Mouse (Mus musculus) cerebellum, adult 2 months (tissue): ENCODE results near the gene Dnmbp. TPM values are rescaled to one million over a fixed set of nuclear protein-coding genes. Genes with fewer than 3 reads are reported as not detected.

Experiments
- DNase-seq, 2 experiments: peaks; one replicate each; pipeline ENCODE4 v3.0.0; 2021
- H3K27ac ChIP-seq: fragments of 200-500 bp; 2 replicates; pipeline ENCODE4 v1.5.1; 2012; ENCODE audit warnings: low read length, control low read depth, inconsistent platforms; ENCODE audit not compliant: insufficient read depth
- H3K27me3 ChIP-seq: fragments of 200-500 bp; 2 replicates; pipeline ENCODE4 v1.6.1; 2012; ENCODE audit warnings: inconsistent platforms, mild to moderate bottlenecking, low read length, moderate library complexity; ENCODE audit not compliant: control insufficient read depth, insufficient read depth
- H3K4me1 ChIP-seq: fragments of 200-500 bp; 2 replicates; pipeline ENCODE4 v1.6.1; 2011; ENCODE audit warnings: low read length; ENCODE audit not compliant: control insufficient read depth, insufficient read depth
- H3K4me3 ChIP-seq: fragments of 200-500 bp; replicated peaks from 2 replicates; pipeline ENCODE3; 2011; ENCODE audit warnings: mild to moderate bottlenecking, low read depth, low read length, control low read depth; ENCODE audit not compliant: insufficient read depth
- CTCF ChIP-seq: fragments of 200-500 bp; IDR thresholded peaks from 2 replicates; pipeline ENCODE4 v1.5.1; 2011; ENCODE audit warnings: low read depth, mild to moderate bottlenecking, control low read depth, low read length, moderate library complexity, borderline replicate concordance; ENCODE audit not compliant: insufficient read depth
- POLR2A ChIP-seq: fragments of 200-500 bp; IDR thresholded peaks from 2 replicates; pipeline ENCODE4 v1.6.1; 2011; ENCODE audit warnings: low read length, control low read depth, borderline replicate concordance; ENCODE audit not compliant: insufficient read depth
- WGBS: fragments of 180-500 bp; shearing (Covaris S2); methylation state at CpG from one replicate; pipeline ENCODE4 v1.1.7; 2018; 5-methylcytosine and 5-hydroxymethylcytosine counted together
- polyA plus RNA-seq: library from polyadenylated mRNA; depleted of rRNA; stranded (reverse); fragments of >200 nt; gene quantifications from 2 replicates; pipeline ENCODE4 v1.2.3, GENCODE M21; 2012

The Dnmbp gene
- polyA plus RNA-seq, 1 experiment, result 13.3 TPM

DNA sequence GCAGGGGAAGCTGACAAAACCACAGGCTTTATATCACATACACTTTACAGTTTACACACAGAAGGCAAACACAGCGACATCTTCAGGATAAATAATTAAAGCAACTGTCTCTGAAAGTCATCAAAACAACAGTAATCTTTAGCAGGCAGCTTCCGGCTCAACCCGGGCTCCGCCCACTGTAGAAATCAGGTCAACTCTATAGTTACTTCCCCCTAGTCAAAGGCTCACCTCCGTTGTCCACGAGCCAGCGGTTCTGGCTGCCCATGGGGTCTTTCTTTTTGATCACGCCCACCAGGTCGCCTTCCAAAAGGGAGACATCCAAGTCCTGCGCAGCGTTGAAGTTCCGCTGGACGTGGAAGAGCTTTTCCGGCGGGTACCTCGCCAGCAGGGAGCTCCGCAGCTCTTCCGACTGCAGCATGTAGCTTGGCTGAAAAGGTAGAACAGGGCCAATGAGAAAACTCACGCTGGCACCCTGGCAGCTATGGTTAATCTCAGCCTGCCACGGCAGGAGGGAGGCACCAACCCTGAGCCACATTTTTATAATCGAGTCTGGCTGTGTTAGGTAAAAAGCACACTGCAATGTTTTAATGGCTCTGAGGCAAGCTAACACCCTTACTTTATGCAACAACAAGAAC lies 87.9 kb downstream of the Dnmbp start:
- Histone ChIP-seq H3K27ac (0 out of 2 replicates have a peak overlapping the region, but pooled peaks have one; percentile 44), H3K4me3 (peak overlapping the region; percentile 35), H3K27me3 (no peaks in the 10 kb centered on the region), H3K4me1 (peaks cover 2% of the 10 kb centered on the region)
- TF ChIP-seq CTCF, result peak; percentile 12; the same call in 1 of the 2 replicates
- no peak for TF ChIP-seq POLR2A
- DNase-seq, result peak; percentile 50 to 65
- WGBS, result 25% methylated on average over 21 of the region's 21 CpGs

DNA sequence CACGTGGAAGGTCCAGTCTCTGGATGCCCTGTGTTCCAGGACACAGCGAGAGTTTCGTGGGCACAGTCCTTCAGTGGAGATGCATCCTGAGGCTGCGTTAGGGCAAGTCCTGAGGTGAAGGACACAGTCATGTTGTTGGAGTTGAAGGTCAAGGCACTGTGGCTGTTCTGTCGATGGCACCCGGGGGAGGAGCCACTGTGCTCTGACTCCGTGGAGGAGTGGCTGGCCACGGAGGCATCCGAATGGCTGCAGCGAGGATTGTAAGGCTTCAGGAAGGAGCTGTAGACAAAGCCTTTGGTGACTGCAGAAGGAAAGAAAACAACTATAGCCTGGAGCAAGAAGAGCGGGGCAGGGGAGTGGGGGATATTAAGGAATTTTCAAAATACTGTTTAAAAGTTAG lies 90.0 kb downstream of the Dnmbp start:
- WGBS, result 57% methylated on average over 11 of the region's 11 CpGs
- H3K4me3 ChIP-seq, result no peak overlapping the region
- TF ChIP-seq CTCF, result no peak
- no peak for TF ChIP-seq POLR2A
- H3K4me1 ChIP-seq, result peaks cover 2% of the 10 kb centered on the region
- no peaks in the 10 kb centered on the region for H3K27me3 ChIP-seq
- DNase-seq, result no peak
- H3K27ac ChIP-seq, result no peak overlapping the region

GRCm38 (mm10) chr19:43847966-43848365 lies 92.0 kb downstream of the Dnmbp start:
- TF ChIP-seq POLR2A, result no peak
- TF ChIP-seq CTCF, result no peak
- DNase-seq, result no peak
- Histone ChIP-seq H3K4me3 (no peak overlapping the region), H3K27me3 (no peaks in the 10 kb centered on the region), H3K4me1 (peaks cover 2% of the 10 kb centered on the region), H3K27ac (no peak overlapping the region)
- 95% methylated on average over 15 of the region's 15 CpGs for WGBS

DNA sequence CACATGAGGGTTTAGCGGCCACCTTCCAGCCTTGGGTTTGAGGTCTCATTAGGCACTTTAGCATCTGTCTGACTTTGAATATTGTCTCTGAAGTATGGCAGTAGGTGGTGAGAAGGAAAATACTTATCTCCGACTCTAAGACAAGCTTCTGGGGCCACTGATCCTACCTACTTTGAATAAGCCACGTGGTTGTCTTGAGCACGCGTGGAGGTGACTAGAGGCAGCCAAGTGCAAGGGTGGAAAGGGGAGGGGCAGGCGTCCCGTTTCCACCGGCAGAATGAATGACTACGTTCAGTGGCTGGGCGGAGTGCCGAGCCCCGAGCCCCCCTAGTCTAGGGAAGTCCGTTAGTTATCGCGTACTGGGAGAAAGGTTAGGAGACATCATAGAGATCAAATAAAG lies 92.9 kb downstream of the Dnmbp start:
- no peak for TF ChIP-seq CTCF
- no peak for TF ChIP-seq POLR2A
- H3K27ac ChIP-seq, result no peak overlapping the region
- H3K4me1 ChIP-seq, result peaks cover 2% of the 10 kb centered on the region
- H3K27me3 ChIP-seq, result no peaks in the 10 kb centered on the region
- no peak for DNase-seq
- H3K4me3 ChIP-seq, result no peak overlapping the region
- 82% methylated on average over 15 of the region's 15 CpGs for WGBS

GRCm38 (mm10) chr19:43845331-43845908 lies 94.6 kb downstream of the Dnmbp start:
- Histone ChIP-seq H3K27me3 (no peaks in the 10 kb centered on the region), H3K4me1 (peaks cover 2% of the 10 kb centered on the region; the same call in 1 of the 2 replicates), H3K4me3 (no peak overlapping the region), H3K27ac (no peak overlapping the region)
- no peak for DNase-seq
- WGBS, result 79% methylated on average over 7 of the region's 7 CpGs
- TF ChIP-seq CTCF (no peak), POLR2A (no peak)

DNA sequence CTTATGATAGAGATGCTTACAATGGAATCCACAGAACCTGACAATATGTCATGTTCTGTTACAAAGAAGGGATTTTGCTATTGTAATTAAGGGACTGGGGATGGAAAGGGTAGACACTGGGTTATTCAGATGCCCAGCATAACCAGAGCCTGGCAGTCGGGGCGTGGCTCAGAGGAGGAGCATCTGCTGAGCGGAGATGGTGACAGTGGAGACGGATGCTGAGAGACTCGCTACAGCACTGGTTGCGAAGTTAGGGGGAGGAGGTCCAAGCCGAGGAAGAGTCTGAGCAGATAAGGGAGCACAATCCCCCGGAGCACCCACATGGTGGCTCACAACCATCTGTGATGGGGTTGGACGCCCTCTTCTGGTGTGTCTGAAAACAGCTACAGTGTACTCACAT lies 96.8 kb downstream of the Dnmbp start:
- TF ChIP-seq POLR2A, result no peak
- no peak for TF ChIP-seq CTCF
- H3K4me1 ChIP-seq, result no peaks in the 10 kb centered on the region
- no peaks in the 10 kb centered on the region for H3K27me3 ChIP-seq
- no peak overlapping the region for H3K4me3 ChIP-seq
- WGBS, result 75% methylated on average over 9 of the region's 9 CpGs
- no peak overlapping the region for H3K27ac ChIP-seq
- DNase-seq, result no peak

GRCm38 (mm10) chr19:43832425-43833069 lies 107.4 kb downstream of the Dnmbp start:
- 21% methylated on average over 21 of the region's 21 CpGs for WGBS
- Histone ChIP-seq H3K4me3 (no peak overlapping the region), H3K4me1 (no peaks in the 10 kb centered on the region), H3K27me3 (no peaks in the 10 kb centered on the region), H3K27ac (no peak overlapping the region)
- peak; percentile 57 to 72 for DNase-seq
- peak; percentile 93 for TF ChIP-seq CTCF
- no peak for TF ChIP-seq POLR2A

DNA sequence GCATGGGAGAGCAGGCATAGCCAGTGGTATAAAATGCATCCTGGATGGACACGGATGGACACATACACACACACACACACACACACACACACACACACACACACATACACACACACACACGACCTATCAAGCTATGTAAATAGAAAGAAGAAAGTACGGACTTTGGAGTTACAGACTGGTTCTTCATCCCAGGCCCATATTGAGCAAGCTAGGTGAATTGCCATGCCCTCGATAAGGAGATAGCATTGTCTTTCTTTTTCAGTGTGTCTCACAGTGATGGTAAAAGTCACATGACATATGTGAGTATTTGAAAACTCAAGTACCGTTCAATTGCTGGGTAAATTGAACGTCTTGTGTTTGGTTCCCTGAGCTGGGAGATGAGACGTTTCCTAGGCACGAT lies 113.1 kb downstream of the Dnmbp start:
- TF ChIP-seq CTCF (no peak), POLR2A (no peak)
- 80% methylated on average over 8 of the region's 8 CpGs for WGBS

More for the DNA sequence above, 113.1 kb downstream of the Dnmbp start:
- DNase-seq, result no peak
- H3K27ac ChIP-seq, result no peak overlapping the region
- H3K27me3 ChIP-seq, result no peaks in the 10 kb centered on the region
- H3K4me1 ChIP-seq, result no peaks in the 10 kb centered on the region
- H3K4me3 ChIP-seq, result no peak overlapping the region
